Mouse (Mus musculus): ENCODE measurements around the gene Doc2b. TPM values are rescaled to one million over a fixed set of nuclear protein-coding genes. Genes with fewer than 3 reads are reported as not detected.

The Doc2b gene
- polyA plus RNA-seq, 1 experiment from 2014 or later = 0.65 TPM

GRCm38 (mm10) chr11:75767014-75767413, 28.8 kb downstream of the Doc2b start:
- DNase-seq (ENCODE audit: low spot score) (no peak), ATAC-seq (ENCODE audit: low FRiP score, low TSS enrichment) (no peak)
- Histone ChIP-seq H3K27me3 (ENCODE audit: control insufficient read depth, insufficient read depth, low read length) (no peaks in the 10 kb centered on the region), H3K4me3 (ENCODE audit: low read depth, low read length) (no peak overlapping the region), H3K9me3 (ENCODE audit: control insufficient read depth, low read length) (no peaks in the 10 kb centered on the region), H3K36me3 (ENCODE audit: control insufficient read depth, insufficient read depth, low read length) (peaks cover 17% of the 10 kb centered on the region), H3K27ac (replicated peaks) (no peak overlapping the region), H3K9ac (ENCODE audit: low read length) (no peak overlapping the region), H3K4me1 (replicated peaks; ENCODE audit: control insufficient read depth, insufficient read depth) (no peaks in the 10 kb centered on the region), H3K4me2 (replicated peaks; ENCODE audit: low read depth) (no peak overlapping the region)
- 61% methylated on average over 2 of the region's 2 CpGs for WGBS
- no peak for TF ChIP-seq EP300 (optimal IDR thresholded peaks at IDR 0.05)
- no peak for TF ChIP-seq CTCF (IDR thresholded peaks at IDR 0.05; ENCODE audit: low read depth)

GRCm38 (mm10) chr11:75765161-75765560, 30.7 kb downstream of the Doc2b start:
- Histone ChIP-seq H3K4me1 (replicated peaks; ENCODE audit: control insufficient read depth, insufficient read depth) (no peaks in the 10 kb centered on the region), H3K4me2 (replicated peaks; ENCODE audit: low read depth) (no peak overlapping the region), H3K9ac (ENCODE audit: low read length) (no peak overlapping the region), H3K4me3 (ENCODE audit: low read depth, low read length) (no peak overlapping the region), H3K9me3 (ENCODE audit: control insufficient read depth, low read length) (no peaks in the 10 kb centered on the region), H3K27me3 (ENCODE audit: control insufficient read depth, insufficient read depth, low read length) (no peaks in the 10 kb centered on the region), H3K36me3 (ENCODE audit: control insufficient read depth, insufficient read depth, low read length) (peaks cover 17% of the 10 kb centered on the region), H3K27ac (replicated peaks) (no peak overlapping the region)
- no peak for TF ChIP-seq CTCF (IDR thresholded peaks at IDR 0.05; ENCODE audit: low read depth)
- TF ChIP-seq EP300 (optimal IDR thresholded peaks at IDR 0.05) = no peak
- WGBS = 75% methylated on average over 8 of the region's 8 CpGs
- peak; percentile 11 for DNase-seq (ENCODE audit: low spot score)
- ATAC-seq (ENCODE audit: low FRiP score, low TSS enrichment) = no peak

- no peak overlapping the region for H3K4me2 ChIP-seq (replicated peaks; ENCODE audit: low read depth)
- no peaks in the 10 kb centered on the region for H3K27me3 ChIP-seq (ENCODE audit: control insufficient read depth, insufficient read depth, low read length)
- no peak for ATAC-seq (ENCODE audit: low FRiP score, low TSS enrichment)
- no peaks in the 10 kb centered on the region for H3K4me1 ChIP-seq (replicated peaks; ENCODE audit: control insufficient read depth, insufficient read depth)
- no peak overlapping the region for H3K4me3 ChIP-seq (ENCODE audit: low read depth, low read length)
- no peak overlapping the region for H3K9ac ChIP-seq (ENCODE audit: low read length)
- H3K9me3 ChIP-seq (ENCODE audit: control insufficient read depth, low read length) = no peaks in the 10 kb centered on the region
- WGBS = 82% methylated on average over 4 of the region's 4 CpGs
- no peak for DNase-seq (ENCODE audit: low spot score)
- TF ChIP-seq EP300 (optimal IDR thresholded peaks at IDR 0.05) (no peak), CTCF (IDR thresholded peaks at IDR 0.05; ENCODE audit: low read depth) (no peak)
- H3K36me3 ChIP-seq (ENCODE audit: control insufficient read depth, insufficient read depth, low read length) = peaks cover 17% of the 10 kb centered on the region
- H3K27ac ChIP-seq (replicated peaks) = no peak overlapping the region
These were observed 31.3 kb downstream of the Doc2b start for GRCm38 (mm10) chr11:75764521-75765023.

- Histone ChIP-seq H3K27ac (replicated peaks) (no peak overlapping the region), H3K4me3 (ENCODE audit: low read depth, low read length) (no peak overlapping the region), H3K4me1 (replicated peaks; ENCODE audit: control insufficient read depth, insufficient read depth) (no peaks in the 10 kb centered on the region), H3K27me3 (ENCODE audit: control insufficient read depth, insufficient read depth, low read length) (no peaks in the 10 kb centered on the region), H3K36me3 (ENCODE audit: control insufficient read depth, insufficient read depth, low read length) (peaks cover 24% of the 10 kb centered on the region), H3K9me3 (ENCODE audit: control insufficient read depth, low read length) (no peaks in the 10 kb centered on the region), H3K9ac (ENCODE audit: low read length) (no peak overlapping the region), H3K4me2 (replicated peaks; ENCODE audit: low read depth) (no peak overlapping the region)
- 0 out of 2 replicates have a peak, but pooled peaks have one; percentile 53 for ATAC-seq (ENCODE audit: low FRiP score, low TSS enrichment)
- TF ChIP-seq CTCF (IDR thresholded peaks at IDR 0.05; ENCODE audit: low read depth) (no peak), EP300 (optimal IDR thresholded peaks at IDR 0.05) (no peak)
- DNase-seq (ENCODE audit: low spot score) = no peak
- WGBS = 55% methylated on average over 2 of the region's 2 CpGs
These were observed 33.1 kb downstream of the Doc2b start for GRCm38 (mm10) chr11:75762708-75763107.

GRCm38 (mm10) chr11:75760785-75761184, 35.1 kb downstream of the Doc2b start:
- no peak for DNase-seq (ENCODE audit: low spot score)
- peaks cover 28% of the 10 kb centered on the region for H3K36me3 ChIP-seq (ENCODE audit: control insufficient read depth, insufficient read depth, low read length)
- H3K9ac ChIP-seq (ENCODE audit: low read length) = no peak overlapping the region
- no peak for TF ChIP-seq EP300 (optimal IDR thresholded peaks at IDR 0.05)
- no peak for TF ChIP-seq CTCF (IDR thresholded peaks at IDR 0.05; ENCODE audit: low read depth)
- H3K27me3 ChIP-seq (ENCODE audit: control insufficient read depth, insufficient read depth, low read length) = no peaks in the 10 kb centered on the region
- WGBS = 88% methylated on average over 5 of the region's 5 CpGs
- ATAC-seq (ENCODE audit: low FRiP score, low TSS enrichment) = no peak
- no peak overlapping the region for H3K27ac ChIP-seq (replicated peaks)
- no peak overlapping the region for H3K4me3 ChIP-seq (ENCODE audit: low read depth, low read length)
- no peak overlapping the region for H3K4me2 ChIP-seq (replicated peaks; ENCODE audit: low read depth)
- no peaks in the 10 kb centered on the region for H3K4me1 ChIP-seq (replicated peaks; ENCODE audit: control insufficient read depth, insufficient read depth)
- H3K9me3 ChIP-seq (ENCODE audit: control insufficient read depth, low read length) = no peaks in the 10 kb centered on the region

- Histone ChIP-seq H3K4me2 (replicated peaks; ENCODE audit: low read depth) (no peak overlapping the region), H3K4me3 (ENCODE audit: low read depth, low read length) (no peak overlapping the region), H3K27me3 (ENCODE audit: control insufficient read depth, insufficient read depth, low read length) (no peaks in the 10 kb centered on the region), H3K27ac (replicated peaks) (no peak overlapping the region), H3K4me1 (replicated peaks; ENCODE audit: control insufficient read depth, insufficient read depth) (no peaks in the 10 kb centered on the region), H3K9ac (ENCODE audit: low read length) (no peak overlapping the region), H3K9me3 (ENCODE audit: control insufficient read depth, low read length) (no peaks in the 10 kb centered on the region), H3K36me3 (ENCODE audit: control insufficient read depth, insufficient read depth, low read length) (peaks cover 25% of the 10 kb centered on the region)
- TF ChIP-seq CTCF (IDR thresholded peaks at IDR 0.05; ENCODE audit: low read depth) (no peak), EP300 (optimal IDR thresholded peaks at IDR 0.05) (no peak)
- DNase-seq (ENCODE audit: low spot score) = no peak
- WGBS = 85% methylated on average over 1 of the region's 1 CpGs
- no peak for ATAC-seq (ENCODE audit: low FRiP score, low TSS enrichment)
These were observed 37.3 kb downstream of the Doc2b start for GRCm38 (mm10) chr11:75758553-75758952.
